Mouse (Mus musculus): Measurements from ENCODE around the gene Ptpra. TPM values are rescaled to one million over a fixed set of nuclear protein-coding genes. Genes with fewer than 3 reads are reported as not detected.

The Ptpra gene
- polyA plus RNA-seq, 1 experiment from 2014 or later, result 144 TPM

DNA sequence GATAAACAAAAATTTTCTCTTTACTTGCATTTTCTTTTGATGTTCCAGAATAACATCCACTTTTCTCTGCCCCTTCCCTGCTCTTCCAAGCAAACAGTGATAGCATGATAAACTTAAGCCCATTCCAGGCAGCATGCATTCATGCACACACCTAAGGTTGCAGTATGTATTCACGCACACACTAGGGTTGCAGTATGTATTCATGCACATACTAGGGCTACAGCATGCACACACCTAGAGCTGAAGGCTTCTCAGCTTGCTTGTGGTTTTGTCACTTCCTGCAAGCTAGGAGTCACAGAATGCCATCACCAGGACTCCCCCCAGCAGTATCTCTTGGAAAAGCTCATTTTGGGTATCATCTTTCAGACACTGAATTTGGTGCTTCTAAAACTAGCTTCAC is 13.3 kb upstream of the Ptpra start:
- Histone ChIP-seq H3K27me3 (ENCODE audit: control insufficient read depth, insufficient read depth, low read depth, low read length) (no peaks in the 10 kb centered on the region), H3K9me3 (replicated peaks; ENCODE audit: control insufficient read depth, low read length, poor library complexity, severe bottlenecking) (no peaks in the 10 kb centered on the region), H3K9ac (ENCODE audit: low read depth, low read length) (no peak overlapping the region), H3K27ac (ENCODE audit: low read length) (no peak overlapping the region), H3K36me3 (ENCODE audit: control insufficient read depth, insufficient read depth, low read length) (peaks cover 32% of the 10 kb centered on the region), H3K4me1 (ENCODE audit: control insufficient read depth, insufficient read depth, low read length) (no peaks in the 10 kb centered on the region), H3K4me3 (ENCODE audit: low read depth, low read length) (no peak overlapping the region), H3K4me2 (ENCODE audit: low read length) (no peak overlapping the region)
- no peak for ATAC-seq
- 98% methylated on average over 1 of the region's 1 CpGs for WGBS

DNA sequence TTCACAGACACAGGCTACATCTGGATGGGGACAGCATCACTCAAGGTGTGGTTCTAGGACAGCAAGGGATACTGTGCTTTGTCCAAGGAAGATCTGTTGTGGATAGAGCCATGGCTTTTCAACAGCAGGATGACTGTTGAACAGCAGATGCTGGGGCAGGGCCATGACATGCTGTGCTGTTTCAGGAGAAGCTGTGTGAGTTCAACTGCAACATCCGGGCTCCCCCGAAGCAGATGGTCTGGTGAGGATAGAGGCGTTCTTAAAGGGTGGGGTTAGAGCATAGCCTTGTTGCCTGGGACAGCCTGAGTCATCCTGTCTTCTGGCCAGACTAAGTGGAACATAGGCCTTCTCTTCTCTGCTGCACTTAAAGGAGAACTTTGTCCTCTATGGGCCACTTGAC is 11.2 kb upstream of the Ptpra start:
- Histone ChIP-seq H3K4me1 (ENCODE audit: control insufficient read depth, insufficient read depth, low read length) (no peaks in the 10 kb centered on the region), H3K27ac (ENCODE audit: low read length) (no peak overlapping the region), H3K9ac (ENCODE audit: low read depth, low read length) (no peak overlapping the region), H3K27me3 (ENCODE audit: control insufficient read depth, insufficient read depth, low read depth, low read length) (no peaks in the 10 kb centered on the region), H3K4me2 (ENCODE audit: low read length) (no peak overlapping the region), H3K36me3 (ENCODE audit: control insufficient read depth, insufficient read depth, low read length) (peaks cover 39% of the 10 kb centered on the region), H3K4me3 (ENCODE audit: low read depth, low read length) (no peak overlapping the region), H3K9me3 (replicated peaks; ENCODE audit: control insufficient read depth, low read length, poor library complexity, severe bottlenecking) (no peaks in the 10 kb centered on the region)
- ATAC-seq, result no peak
- WGBS, result 91% methylated on average over 3 of the region's 3 CpGs

DNA sequence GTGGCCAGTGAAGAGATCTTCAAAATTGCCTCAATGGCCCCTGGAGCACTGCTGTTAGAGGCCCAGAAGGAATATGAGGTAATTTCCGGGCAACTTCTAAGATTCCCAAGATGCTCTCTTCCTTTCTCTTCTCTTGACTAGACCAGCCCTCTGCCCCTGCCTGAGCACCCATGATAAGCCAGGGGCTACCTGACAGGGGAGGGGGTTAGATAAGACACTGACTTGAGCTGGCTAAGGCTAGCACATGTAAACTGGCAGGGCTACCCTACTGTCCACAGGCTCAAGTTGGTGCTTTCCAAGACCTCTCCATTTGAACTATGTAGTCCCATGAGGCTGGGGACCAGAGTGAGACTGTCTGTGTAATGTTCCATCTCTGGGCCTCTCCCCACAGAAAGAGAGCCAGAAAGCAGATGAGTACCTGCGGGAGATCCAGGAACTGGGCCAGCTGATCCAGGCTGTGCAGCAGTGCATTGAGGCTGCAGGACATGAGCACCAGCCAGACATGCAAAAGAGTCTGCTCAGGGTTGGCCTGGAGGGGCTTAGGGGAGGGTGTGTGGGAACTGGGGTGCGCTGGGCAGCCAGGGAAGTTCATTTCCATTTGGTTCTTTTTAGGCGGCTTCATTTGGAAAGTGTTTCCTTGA is 10.1 kb upstream of the Ptpra start:
- Histone ChIP-seq H3K36me3 (ENCODE audit: control insufficient read depth, insufficient read depth, low read length) (peaks cover 39% of the 10 kb centered on the region), H3K9ac (ENCODE audit: low read depth, low read length) (no peak overlapping the region), H3K4me3 (ENCODE audit: low read depth, low read length) (no peak overlapping the region), H3K4me1 (ENCODE audit: control insufficient read depth, insufficient read depth, low read length) (no peaks in the 10 kb centered on the region), H3K9me3 (replicated peaks; ENCODE audit: control insufficient read depth, low read length, poor library complexity, severe bottlenecking) (no peaks in the 10 kb centered on the region), H3K27ac (ENCODE audit: low read length) (no peak overlapping the region), H3K4me2 (ENCODE audit: low read length) (no peak overlapping the region), H3K27me3 (ENCODE audit: control insufficient read depth, insufficient read depth, low read depth, low read length) (no peaks in the 10 kb centered on the region)
- WGBS, result 93% methylated on average over 4 of the region's 4 CpGs
- no peak for ATAC-seq

DNA sequence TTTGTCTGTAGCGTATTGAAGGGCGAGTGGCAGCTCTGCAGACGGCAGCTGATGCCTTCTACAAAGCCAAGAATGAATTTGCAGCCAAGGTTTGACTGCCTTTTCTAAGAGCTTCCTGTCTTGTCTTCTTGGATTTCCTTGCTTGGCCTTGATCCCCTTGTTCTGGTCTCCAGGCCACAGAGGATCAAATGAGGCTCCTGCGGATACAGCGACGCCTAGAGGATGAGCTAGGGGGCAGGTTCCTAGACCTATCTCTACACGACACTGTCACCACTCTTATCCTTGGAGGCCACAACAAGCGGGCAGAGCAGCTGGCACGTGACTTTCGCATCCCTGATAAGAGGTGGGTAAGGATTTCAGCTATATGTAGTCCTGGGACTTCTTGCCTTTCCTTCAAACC is 7.9 kb upstream of the Ptpra start:
- H3K9me3 ChIP-seq (replicated peaks; ENCODE audit: control insufficient read depth, low read length, poor library complexity, severe bottlenecking), result no peaks in the 10 kb centered on the region
- no peaks in the 10 kb centered on the region for H3K27me3 ChIP-seq (ENCODE audit: control insufficient read depth, insufficient read depth, low read depth, low read length)
- H3K4me2 ChIP-seq (ENCODE audit: low read length), result no peak overlapping the region
- 71% methylated on average over 10 of the region's 10 CpGs for WGBS
- no peak overlapping the region for H3K27ac ChIP-seq (ENCODE audit: low read length)
- no peak overlapping the region for H3K9ac ChIP-seq (ENCODE audit: low read depth, low read length)
- ATAC-seq, result no peak
- no peaks in the 10 kb centered on the region for H3K4me1 ChIP-seq (ENCODE audit: control insufficient read depth, insufficient read depth, low read length)
- peaks cover 39% of the 10 kb centered on the region for H3K36me3 ChIP-seq (ENCODE audit: control insufficient read depth, insufficient read depth, low read length)
- H3K4me3 ChIP-seq (ENCODE audit: low read depth, low read length), result no peak overlapping the region

DNA sequence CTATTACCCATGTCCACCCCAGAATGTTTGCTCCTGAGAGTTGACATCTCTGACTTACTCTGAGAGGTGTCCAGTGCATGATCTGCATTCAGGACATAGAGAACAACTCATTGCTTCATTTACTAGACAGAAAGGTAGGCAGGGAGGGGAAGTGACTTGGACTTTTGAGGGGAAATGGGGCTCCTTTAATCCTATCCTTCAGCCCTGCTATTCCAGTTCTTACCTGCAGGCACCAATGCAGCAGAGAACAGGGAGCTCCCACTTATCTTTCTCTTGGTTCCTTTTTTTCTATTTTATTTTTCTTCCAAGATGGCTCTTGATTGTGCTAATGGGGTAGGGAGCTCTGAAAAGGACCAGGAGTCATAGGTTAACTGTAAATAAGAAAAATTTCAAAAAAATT is 1.6 kb upstream of the Ptpra start:
- H3K9me3 ChIP-seq (replicated peaks; ENCODE audit: control insufficient read depth, low read length, poor library complexity, severe bottlenecking), result no peaks in the 10 kb centered on the region
- H3K27me3 ChIP-seq (ENCODE audit: control insufficient read depth, insufficient read depth, low read depth, low read length), result no peaks in the 10 kb centered on the region
- no peak overlapping the region for H3K27ac ChIP-seq (ENCODE audit: low read length)
- no peak overlapping the region for H3K4me3 ChIP-seq (ENCODE audit: low read depth, low read length)
- peaks cover 23% of the 10 kb centered on the region for H3K4me1 ChIP-seq (ENCODE audit: control insufficient read depth, insufficient read depth, low read length)
- H3K4me2 ChIP-seq (ENCODE audit: low read length), result no peak overlapping the region
- H3K36me3 ChIP-seq (ENCODE audit: control insufficient read depth, insufficient read depth, low read length), result no peaks in the 10 kb centered on the region
- ATAC-seq, result no peak
- no peak overlapping the region for H3K9ac ChIP-seq (ENCODE audit: low read depth, low read length)

DNA sequence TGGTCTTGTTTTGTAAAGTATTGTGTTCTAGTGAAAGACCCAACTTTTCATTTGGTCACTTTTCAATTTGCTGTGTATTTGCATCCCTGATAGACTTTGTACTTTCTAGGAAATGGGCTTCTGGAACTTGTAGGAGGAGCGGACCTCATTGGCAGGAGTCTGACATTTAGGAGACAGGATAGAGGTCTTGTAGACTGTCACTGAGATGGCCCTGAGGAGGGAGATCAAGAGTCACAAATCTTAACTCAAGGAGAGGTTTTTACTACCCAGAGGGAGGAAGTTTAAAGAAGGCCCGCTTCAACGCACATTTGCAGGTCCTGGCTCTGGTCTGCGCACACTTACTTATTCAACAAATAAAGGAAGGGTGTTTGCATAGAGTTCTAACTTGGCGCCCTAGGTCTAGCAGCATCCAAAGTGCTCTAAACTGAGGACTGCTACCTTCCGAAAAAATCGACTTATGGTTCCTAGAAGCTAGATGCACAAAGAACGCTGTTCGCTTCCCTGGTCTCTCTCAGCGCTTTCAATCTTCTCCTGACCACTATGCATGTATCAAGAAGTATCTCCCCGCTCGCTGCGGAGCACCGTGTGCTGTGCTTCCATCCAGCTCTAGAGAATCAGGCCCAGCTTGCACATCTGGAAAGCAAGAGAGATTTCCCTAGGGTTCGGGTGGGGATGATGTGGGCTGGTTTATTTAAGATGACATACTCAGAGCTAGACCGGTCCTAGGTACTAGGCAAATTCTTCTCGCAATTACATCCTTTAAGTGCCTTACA is 871 bp upstream of the Ptpra start:
- peak; percentile 38; the same call in 1 of the 2 replicates for ATAC-seq
- H3K9ac ChIP-seq (ENCODE audit: low read depth, low read length), result peak overlapping the region; percentile 95
- no peaks in the 10 kb centered on the region for H3K36me3 ChIP-seq (ENCODE audit: control insufficient read depth, insufficient read depth, low read length)
- no peaks in the 10 kb centered on the region for H3K27me3 ChIP-seq (ENCODE audit: control insufficient read depth, insufficient read depth, low read depth, low read length)
- H3K27ac ChIP-seq (ENCODE audit: low read length), result peak overlapping the region; percentile 88; the same call in 1 of the 2 replicates
- WGBS, result 10% methylated on average over 17 of the region's 17 CpGs
- peak overlapping the region; percentile 95 for H3K4me3 ChIP-seq (ENCODE audit: low read depth, low read length)
- H3K9me3 ChIP-seq (replicated peaks; ENCODE audit: control insufficient read depth, low read length, poor library complexity, severe bottlenecking), result no peaks in the 10 kb centered on the region
- peak overlapping the region; percentile 93 for H3K4me2 ChIP-seq (ENCODE audit: low read length)
- peaks cover 24% of the 10 kb centered on the region for H3K4me1 ChIP-seq (ENCODE audit: control insufficient read depth, insufficient read depth, low read length)

GRCm38 (mm10) chr2:130450434-130450796 is 337 bp downstream of the Ptpra start:
- WGBS, result under 1% methylated on average over 26 of the region's 47 CpGs
- H3K4me3 ChIP-seq (ENCODE audit: low read depth, low read length), result peak overlapping the region; percentile 95
- peak; percentile 84 for ATAC-seq
- no peaks in the 10 kb centered on the region for H3K9me3 ChIP-seq (replicated peaks; ENCODE audit: control insufficient read depth, low read length, poor library complexity, severe bottlenecking)
- peaks cover 24% of the 10 kb centered on the region for H3K4me1 ChIP-seq (ENCODE audit: control insufficient read depth, insufficient read depth, low read length)
- peak overlapping the region; percentile 88 for H3K27ac ChIP-seq (ENCODE audit: low read length)
- H3K4me2 ChIP-seq (ENCODE audit: low read length), result peak overlapping the region; percentile 93
- H3K36me3 ChIP-seq (ENCODE audit: control insufficient read depth, insufficient read depth, low read length), result no peaks in the 10 kb centered on the region
- H3K27me3 ChIP-seq (ENCODE audit: control insufficient read depth, insufficient read depth, low read depth, low read length), result no peaks in the 10 kb centered on the region
- peak overlapping the region; percentile 95 for H3K9ac ChIP-seq (ENCODE audit: low read depth, low read length)

GRCm38 (mm10) chr2:130451086-130451726 is 1.1 kb downstream of the Ptpra start:
- Histone ChIP-seq H3K27ac (ENCODE audit: low read length) (no peak overlapping the region), H3K27me3 (ENCODE audit: control insufficient read depth, insufficient read depth, low read depth, low read length) (no peaks in the 10 kb centered on the region), H3K36me3 (ENCODE audit: control insufficient read depth, insufficient read depth, low read length) (no peaks in the 10 kb centered on the region), H3K4me2 (ENCODE audit: low read length) (peak overlapping the region; percentile 93), H3K4me1 (ENCODE audit: control insufficient read depth, insufficient read depth, low read length) (peaks cover 24% of the 10 kb centered on the region), H3K4me3 (ENCODE audit: low read depth, low read length) (peak overlapping the region; percentile 95), H3K9ac (ENCODE audit: low read depth, low read length) (peak overlapping the region; percentile 95), H3K9me3 (replicated peaks; ENCODE audit: control insufficient read depth, low read length, poor library complexity, severe bottlenecking) (no peaks in the 10 kb centered on the region)
- 62% methylated on average over 14 of the region's 14 CpGs for WGBS
- ATAC-seq, result no peak

DNA sequence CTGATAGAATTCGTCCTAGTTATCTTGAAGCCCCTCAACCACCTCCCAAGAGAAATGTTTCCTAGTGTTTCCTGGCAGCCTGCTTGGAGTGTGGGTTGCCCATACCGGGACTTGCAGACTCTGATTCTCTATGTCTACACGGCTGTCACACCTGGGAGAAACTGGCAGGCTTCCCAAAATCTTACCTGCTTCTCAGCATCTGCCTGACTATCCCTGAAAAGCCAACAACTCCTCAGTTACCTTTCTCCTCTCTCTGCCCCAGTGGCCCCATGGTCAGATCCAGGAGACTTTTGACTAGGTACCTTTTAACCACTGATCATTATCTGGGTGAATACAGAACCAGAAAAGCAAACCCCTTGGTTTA is 1.6 kb downstream of the Ptpra start:
- Histone ChIP-seq H3K4me3 (ENCODE audit: low read depth, low read length) (peak overlapping the region; percentile 95), H3K9ac (ENCODE audit: low read depth, low read length) (peak overlapping the region; percentile 95), H3K4me2 (ENCODE audit: low read length) (peak overlapping the region; percentile 93), H3K9me3 (replicated peaks; ENCODE audit: control insufficient read depth, low read length, poor library complexity, severe bottlenecking) (no peaks in the 10 kb centered on the region), H3K36me3 (ENCODE audit: control insufficient read depth, insufficient read depth, low read length) (no peaks in the 10 kb centered on the region), H3K27me3 (ENCODE audit: control insufficient read depth, insufficient read depth, low read depth, low read length) (no peaks in the 10 kb centered on the region), H3K27ac (ENCODE audit: low read length) (no peak overlapping the region), H3K4me1 (ENCODE audit: control insufficient read depth, insufficient read depth, low read length) (peaks cover 24% of the 10 kb centered on the region)
- WGBS, result 74% methylated on average over 3 of the region's 3 CpGs
- no peak for ATAC-seq

All from midbrain, embryonic 16.5 days (tissue).